Mouse (Mus musculus) c-Kit-positive CD71-negative TER-119-negative erythroid progenitor cells, embryonic 14.5 days (primary cell): ENCODE data around the gene Gm44503.
A peak's percentile ranks its signal among the peaks of the same experiment; 100 is the strongest.

Source experiments
- DNase-seq: peaks from one replicate; pipeline ENCODE4 v3.0.0-alpha.2; 2013; ENCODE audit warnings: low read depth

Gm44503 gene

GRCm38 (mm10) chr9:73030443-73030842 is 71.8 kb downstream of the Gm44503 start:
- DNase-seq: no peak

- DNase-seq: no peak
Measured at GRCm38 (mm10) chr9:73031421-73031820, 72.8 kb downstream of the Gm44503 start.

- DNase-seq: no peak
Measured at GRCm38 (mm10) chr9:73033406-73033805, 74.8 kb downstream of the Gm44503 start.

GRCm38 (mm10) chr9:73039222-73039945 is 80.7 kb downstream of the Gm44503 start:
- DNase-seq: peak; percentile 80

- no peak for DNase-seq
Measured at GRCm38 (mm10) chr9:73040080-73040479, 81.4 kb downstream of the Gm44503 start, which contains the start of gene Pigb. Gene Pigb, minus strand, starts transcription at chr9:73040378.

GRCm38 (mm10) chr9:73044146-73045079 is 85.8 kb downstream of the Gm44503 start, which contains the start of gene Rab27a:
Gene Rab27a, plus strand, starts transcription at chr9:73044854.
- peak; percentile 84 for DNase-seq

GRCm38 (mm10) chr9:73045204-73045603 is 86.6 kb downstream of the Gm44503 start:
- DNase-seq: no peak

GRCm38 (mm10) chr9:73045711-73046110 is 87.1 kb downstream of the Gm44503 start:
- DNase-seq: no peak

GRCm38 (mm10) chr9:73047906-73048305 is 89.3 kb downstream of the Gm44503 start:
- no peak for DNase-seq

- DNase-seq: no peak
Measured at GRCm38 (mm10) chr9:73048927-73049326, 90.3 kb downstream of the Gm44503 start.

GRCm38 (mm10) chr9:73049833-73050232 is 91.2 kb downstream of the Gm44503 start:
- no peak for DNase-seq

- DNase-seq: no peak
Measured at GRCm38 (mm10) chr9:73050606-73051005, 92.0 kb downstream of the Gm44503 start.

GRCm38 (mm10) chr9:73055441-73055911 is 96.8 kb downstream of the Gm44503 start:
- no peak for DNase-seq

- no peak for DNase-seq
Measured at GRCm38 (mm10) chr9:73059224-73059623, 100.6 kb downstream of the Gm44503 start.

GRCm38 (mm10) chr9:73063621-73064290 is 105.1 kb downstream of the Gm44503 start:
- no peak for DNase-seq
